Mouse (Mus musculus) adrenal gland, postnatal 10 days (tissue): Measurements from ENCODE around the gene Xrcc3. TPM values are rescaled to one million over a fixed set of nuclear protein-coding genes. Genes with fewer than 3 reads are reported as not detected.

Experiments used
- DNase-seq: peaks from one replicate; pipeline ENCODE4 v3.0.0; 2021; ENCODE audit warnings: mixed read lengths
- total RNA-seq, 2 experiments: library from RNA; stranded (reverse); gene quantifications; 2 replicates each; pipeline ENCODE4 v1.2.3; 2021

The Xrcc3 gene
- total RNA-seq, 2 experiments from 2014 or later: 21.4 to 25.7 TPM

GRCm38 (mm10) chr12:111816528-111816927 is 2.9 kb upstream of the Xrcc3 start:
- peak; percentile 66 for DNase-seq

DNA sequence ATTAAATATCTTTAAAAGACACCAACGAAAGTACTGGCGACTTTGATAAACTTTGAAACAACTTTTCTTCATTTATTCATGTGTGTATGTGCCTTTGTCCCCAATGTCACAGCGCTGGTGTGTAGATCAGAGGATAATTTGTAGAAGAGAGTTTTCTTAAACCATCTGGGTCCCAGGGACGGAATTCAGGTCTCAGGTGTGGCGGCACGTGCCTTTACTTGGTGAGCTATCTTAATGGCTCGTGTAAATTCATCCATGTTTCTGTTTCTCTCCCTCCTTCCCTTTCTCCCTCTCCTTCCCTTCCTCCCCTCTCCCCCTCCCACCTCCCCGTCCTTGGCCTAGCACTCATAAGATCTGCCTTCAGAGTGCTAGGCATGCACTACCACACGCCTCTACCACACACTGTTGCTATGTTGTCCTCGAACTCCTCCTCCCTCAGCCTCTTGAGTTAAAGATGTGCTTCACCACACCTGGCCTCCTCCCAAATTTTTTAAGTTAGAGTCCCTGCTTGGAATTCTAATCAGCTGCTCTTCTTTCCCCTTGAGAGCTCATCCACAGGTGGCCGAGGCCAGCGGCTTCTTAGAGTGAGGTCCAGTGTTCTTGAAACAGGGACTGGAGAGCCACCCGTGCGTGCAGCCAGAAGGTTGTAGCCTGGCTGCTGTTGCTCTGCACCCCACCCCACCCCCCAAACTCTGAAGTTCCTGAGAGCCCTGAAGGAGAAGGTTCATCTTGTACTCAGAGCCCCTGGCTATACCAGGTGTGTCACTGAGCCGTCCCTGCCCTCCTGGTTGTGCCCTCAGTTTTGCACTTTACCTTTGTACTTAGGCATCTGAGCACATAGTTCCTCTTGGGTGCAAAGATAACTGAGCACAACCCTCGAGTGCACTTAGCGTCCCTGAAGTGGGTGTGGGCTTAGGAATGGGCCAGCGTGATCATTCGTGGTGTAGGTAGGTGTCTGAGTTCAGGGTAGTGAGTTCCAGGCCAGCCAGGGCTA is 1.4 kb upstream of the Xrcc3 start:
- DNase-seq: no peak

DNA sequence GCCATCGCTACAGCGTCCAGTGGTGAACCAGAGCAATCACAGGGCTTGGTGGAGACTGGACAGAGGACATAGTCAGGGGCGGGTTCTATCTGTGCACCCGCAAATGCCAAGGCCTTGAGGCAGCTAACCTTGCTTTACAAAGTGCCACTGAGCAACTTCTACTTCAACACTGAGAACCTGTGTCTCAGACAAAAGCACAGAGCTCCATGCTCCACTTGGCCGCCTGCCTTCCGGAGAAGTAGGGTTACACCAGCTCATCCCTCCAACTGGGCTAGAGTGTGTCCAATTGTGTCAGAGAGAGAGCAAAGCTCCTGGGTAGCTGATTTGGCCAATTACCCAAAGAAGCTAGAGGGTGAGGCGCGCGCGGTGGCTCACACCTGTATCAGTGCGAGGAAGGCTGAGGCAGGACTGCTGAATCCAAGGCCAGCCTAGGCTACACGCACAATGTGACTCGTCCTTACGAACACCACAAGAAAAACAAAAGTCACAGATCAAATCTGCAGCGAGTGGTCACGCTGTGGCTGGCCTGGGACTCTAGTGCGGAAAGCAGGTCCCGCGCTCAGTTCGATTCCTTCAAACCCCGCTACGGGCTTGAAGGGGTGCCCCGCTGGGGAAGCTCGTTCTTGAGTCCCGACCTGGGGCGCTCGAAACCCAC is 435 bp downstream of the Xrcc3 start:
- peak; percentile 82 for DNase-seq

- DNase-seq: peak; percentile 59
Observed at GRCm38 (mm10) chr12:111812611-111813010, 1.1 kb downstream of the Xrcc3 start.

DNA sequence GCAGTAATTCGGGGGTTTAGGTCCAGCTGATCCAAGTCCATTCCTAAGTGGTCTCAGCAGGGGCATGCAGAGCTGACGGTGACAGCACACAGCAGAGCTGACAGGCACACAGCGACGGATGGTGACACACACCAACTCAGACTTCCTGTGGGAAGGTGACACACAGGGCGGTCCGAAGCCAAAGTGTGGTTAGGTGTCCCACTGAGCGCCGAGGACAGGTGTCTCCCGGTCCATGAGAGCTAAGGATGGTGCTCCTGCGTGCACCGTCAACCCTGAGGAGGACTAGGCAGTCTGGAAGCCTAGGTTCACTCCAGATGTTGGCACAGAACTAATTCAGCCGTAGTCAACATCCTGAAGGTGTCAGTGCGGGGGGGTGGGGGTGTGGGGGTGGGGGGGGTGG is 1.6 kb downstream of the Xrcc3 start:
- no peak for DNase-seq

GRCm38 (mm10) chr12:111809762-111810161 is 3.9 kb downstream of the Xrcc3 start:
- DNase-seq: peak; percentile 92

- DNase-seq: no peak
Observed at GRCm38 (mm10) chr12:111808775-111809174, 4.9 kb downstream of the Xrcc3 start.

- DNase-seq: no peak
Observed at GRCm38 (mm10) chr12:111803538-111803937, 10.1 kb downstream of the Xrcc3 start.

DNA sequence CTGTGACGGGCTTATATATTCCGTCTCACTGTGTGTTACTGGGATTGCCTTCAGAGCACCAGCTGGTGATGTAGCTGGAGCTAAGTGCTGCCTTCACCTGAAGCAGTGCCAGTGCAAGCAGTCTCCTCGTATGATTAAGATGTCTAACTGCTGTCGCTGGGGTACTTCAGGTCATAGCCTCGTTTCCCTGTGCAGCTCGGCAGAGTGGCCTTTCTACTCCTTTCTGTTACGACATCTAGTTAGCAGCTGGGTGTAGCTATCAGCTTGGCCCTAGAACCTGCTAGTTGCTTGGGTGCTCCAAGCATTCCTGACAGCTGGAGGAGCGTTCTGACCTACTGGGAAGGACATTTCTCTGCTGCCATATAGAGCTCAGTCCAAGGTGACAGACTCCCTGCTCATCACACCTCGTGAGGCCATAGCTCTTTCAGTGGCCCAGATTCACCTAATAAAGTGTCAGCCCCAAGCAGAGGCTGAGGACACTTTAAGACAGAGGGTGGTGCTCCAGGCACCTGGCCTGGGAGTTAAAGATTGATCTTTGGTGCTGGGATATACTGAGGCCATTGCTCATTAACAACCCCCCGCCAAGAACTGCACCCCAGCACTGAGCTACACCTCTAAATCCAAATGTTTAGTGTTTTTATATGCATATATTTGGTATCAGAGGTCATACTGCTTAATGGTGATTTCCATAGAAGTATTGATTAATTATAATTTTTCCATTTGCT is 13.1 kb downstream of the Xrcc3 start:
- no peak for DNase-seq

GRCm38 (mm10) chr12:111798493-111798892 is 15.2 kb downstream of the Xrcc3 start:
- DNase-seq: no peak

- no peak for DNase-seq
Observed at GRCm38 (mm10) chr12:111797251-111797650, 16.4 kb downstream of the Xrcc3 start.

DNA sequence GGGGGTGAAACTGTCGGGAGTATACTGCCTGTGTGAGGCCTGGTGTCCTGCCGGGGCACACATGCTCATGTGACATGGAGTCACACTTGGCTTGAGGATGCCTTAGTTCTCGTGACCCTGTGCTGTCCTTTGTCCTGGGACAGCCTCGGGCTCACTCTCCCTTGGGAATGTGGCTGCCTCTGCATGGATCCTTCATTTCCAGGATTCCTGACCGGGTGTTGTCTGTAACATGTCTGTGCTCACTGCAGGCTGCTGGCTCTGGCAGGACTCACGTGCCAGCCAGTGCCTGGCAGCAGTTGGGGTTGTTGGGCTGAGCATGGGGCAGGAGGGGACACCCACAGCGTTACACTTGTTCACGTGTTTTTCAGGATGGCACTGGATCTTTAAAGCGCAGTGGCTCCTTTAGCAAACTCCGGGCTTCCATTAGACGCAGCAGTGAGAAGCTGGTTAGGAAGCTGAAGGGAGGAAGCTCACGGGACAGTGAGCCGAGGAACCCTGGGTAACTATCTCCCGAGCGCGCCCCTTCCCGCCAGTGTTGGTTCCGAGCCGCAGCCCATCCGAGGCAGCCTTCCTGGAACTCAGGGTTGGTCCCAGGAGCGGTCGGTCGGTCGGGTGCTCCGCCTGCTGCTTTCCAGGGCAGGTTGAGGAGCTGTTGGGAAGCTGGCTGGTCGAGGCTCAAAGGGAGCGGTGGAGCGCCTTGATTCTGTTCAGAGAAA is 18.3 kb downstream of the Xrcc3 start:
- peak; percentile 54 for DNase-seq

GRCm38 (mm10) chr12:111794526-111795179 is 19.0 kb downstream of the Xrcc3 start:
- DNase-seq: no peak

- peak; percentile 79 for DNase-seq
Observed at GRCm38 (mm10) chr12:111794102-111794501, 19.6 kb downstream of the Xrcc3 start.

- DNase-seq: no peak
Observed at GRCm38 (mm10) chr12:111791474-111792104, 22.1 kb downstream of the Xrcc3 start.

DNA sequence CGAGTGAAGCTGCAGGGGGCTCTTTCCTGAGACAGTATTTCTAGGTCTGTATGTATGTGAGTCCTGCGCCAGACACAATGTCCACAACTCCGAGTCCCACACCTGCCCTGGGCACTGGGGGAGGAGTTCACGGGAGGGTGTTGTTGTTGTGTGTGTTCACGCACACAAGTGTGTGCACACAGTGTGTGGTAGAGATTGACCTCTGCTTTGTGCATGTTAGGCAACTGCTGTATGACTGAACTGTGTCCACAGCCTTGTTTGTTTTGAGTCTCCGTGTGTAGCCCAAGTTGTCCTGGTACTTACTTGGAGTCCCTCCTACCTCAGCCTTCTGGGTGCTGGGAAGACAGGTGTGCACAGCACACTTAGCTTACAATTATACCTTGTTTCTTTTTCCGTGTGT is 23.0 kb downstream of the Xrcc3 start:
- DNase-seq: no peak

DNA sequence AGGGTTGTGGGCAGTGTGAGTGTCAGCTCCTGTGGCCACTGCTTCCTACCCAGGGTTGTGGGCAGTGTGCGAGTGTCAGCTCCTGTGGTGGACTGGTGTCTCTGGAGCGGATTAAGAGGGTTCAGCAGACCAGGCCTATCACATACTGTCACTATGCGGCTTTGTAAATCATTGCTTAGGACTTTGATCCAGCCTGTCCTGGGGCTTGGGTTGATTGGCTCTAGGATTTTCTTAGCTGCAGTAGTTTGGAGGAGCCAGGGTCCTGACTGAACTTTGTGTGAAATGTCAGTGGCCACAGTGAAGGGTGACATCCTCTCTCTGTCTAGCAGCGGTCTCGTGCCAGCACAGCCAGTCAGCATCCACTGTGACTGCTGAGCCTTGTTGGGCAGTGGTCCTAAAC is 23.6 kb downstream of the Xrcc3 start:
- no peak for DNase-seq

DNA sequence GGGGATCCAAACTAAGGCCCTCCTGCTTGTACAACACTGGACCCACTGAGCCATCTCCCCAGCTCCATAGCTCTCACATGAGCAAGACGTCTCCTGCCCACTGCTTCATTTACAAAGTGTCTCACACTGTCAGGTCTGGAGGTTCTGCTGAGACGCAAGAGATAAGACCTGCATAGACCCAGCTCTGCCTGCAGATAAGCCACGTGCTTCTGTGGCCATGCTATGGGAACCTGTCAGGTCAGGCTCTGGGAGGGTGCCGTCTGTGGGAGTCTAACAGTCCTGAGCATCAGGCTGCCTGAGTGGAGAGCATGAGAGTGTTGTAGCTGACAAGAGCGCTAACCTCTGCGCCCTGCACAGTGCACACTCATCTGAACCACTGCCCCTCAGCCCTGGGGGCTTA is 26.7 kb downstream of the Xrcc3 start:
- no peak for DNase-seq

DNA sequence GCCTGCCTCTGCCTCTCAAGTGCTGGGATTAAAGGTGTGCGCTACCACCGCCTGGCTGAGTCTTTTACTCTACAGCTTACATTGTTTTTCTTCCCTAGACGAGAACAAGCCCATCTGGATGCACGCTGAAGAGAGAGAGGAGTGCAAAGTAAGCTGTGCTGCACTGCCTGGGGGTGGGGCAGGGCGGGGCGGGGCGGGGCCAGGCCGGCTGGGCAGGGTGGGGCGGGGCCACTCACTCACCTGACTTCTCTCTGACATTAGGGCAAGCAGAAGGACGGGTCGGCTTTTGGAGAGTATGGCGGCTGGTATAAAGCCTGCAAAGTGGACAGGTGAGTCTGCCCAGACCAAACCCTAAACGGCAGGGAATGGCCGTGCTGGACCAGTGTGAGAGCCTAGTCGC is 28.5 kb downstream of the Xrcc3 start:
- no peak for DNase-seq

DNA sequence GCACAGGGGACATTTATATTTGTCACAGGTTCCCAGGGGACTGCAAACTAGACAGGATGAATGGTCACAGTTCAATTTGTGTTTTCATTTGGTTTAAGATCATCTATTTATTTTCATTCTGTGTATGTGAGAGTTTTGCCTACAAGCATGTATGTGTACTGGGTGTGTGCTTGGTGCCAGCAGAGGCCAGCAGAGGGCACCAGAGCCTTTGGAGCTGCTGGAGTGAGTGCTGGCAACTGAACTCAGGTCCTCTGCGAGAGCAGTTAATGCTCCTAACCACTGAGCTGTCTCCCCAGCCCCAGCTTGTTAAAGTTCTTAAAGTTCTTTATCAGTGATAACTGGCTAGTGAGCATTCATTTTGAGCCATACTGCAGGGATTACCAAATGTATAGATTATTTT is 34.1 kb downstream of the Xrcc3 start:
- no peak for DNase-seq

GRCm38 (mm10) chr12:111777919-111778318 is 35.8 kb downstream of the Xrcc3 start:
- no peak for DNase-seq
